Mouse (Mus musculus): ENCODE data around the gene Slc35f3. TPM values are rescaled to one million over a fixed set of nuclear protein-coding genes. Genes with fewer than 3 reads are reported as not detected.
A peak's percentile ranks its signal among the peaks of the same experiment; 100 is the strongest.

Gene Slc35f3
- polyA plus RNA-seq, 1 experiment from 2014 or later, result 0.83 TPM

DNA sequence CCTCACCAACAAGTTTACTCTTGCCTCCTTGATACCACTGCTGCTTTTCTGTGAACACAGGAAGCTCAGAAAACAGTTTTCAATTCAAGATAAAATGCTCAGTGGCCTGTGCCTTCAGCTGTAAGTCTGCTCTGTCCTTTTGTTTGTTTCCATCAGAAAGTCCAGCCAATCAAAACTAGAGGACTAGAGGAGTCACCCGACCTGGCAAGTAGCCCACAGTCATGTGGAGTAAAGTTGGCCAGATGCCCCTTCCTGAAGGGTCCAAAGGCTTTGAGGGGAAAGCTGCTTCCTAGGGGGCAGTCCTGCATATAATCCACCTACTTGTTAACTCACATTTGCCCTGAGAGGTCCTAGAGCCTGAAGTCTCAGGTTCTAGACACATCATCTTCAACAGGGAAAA is 10.7 kb downstream of the Slc35f3 start:
- Histone ChIP-seq H3K4me2 (replicated peaks; ENCODE audit: low read depth, low read length) (no peak overlapping the region), H3K27ac (ENCODE audit: low read depth, low read length) (no peak overlapping the region), H3K9ac (ENCODE audit: low read depth, low read length) (no peak overlapping the region), H3K4me3 (ENCODE audit: low read length) (no peak overlapping the region), H3K4me1 (ENCODE audit: control insufficient read depth, insufficient read depth, low read length) (no peaks in the 10 kb centered on the region), H3K9me3 (ENCODE audit: control insufficient read depth, low read length) (no peaks in the 10 kb centered on the region), H3K36me3 (ENCODE audit: control insufficient read depth, insufficient read depth, low read length) (no peaks in the 10 kb centered on the region), H3K27me3 (ENCODE audit: control insufficient read depth, insufficient read depth, low read length) (no peaks in the 10 kb centered on the region)
- ATAC-seq (ENCODE audit: low FRiP score, low TSS enrichment), result no peak
- WGBS, result 25% methylated on average over 1 of the region's 1 CpGs

DNA sequence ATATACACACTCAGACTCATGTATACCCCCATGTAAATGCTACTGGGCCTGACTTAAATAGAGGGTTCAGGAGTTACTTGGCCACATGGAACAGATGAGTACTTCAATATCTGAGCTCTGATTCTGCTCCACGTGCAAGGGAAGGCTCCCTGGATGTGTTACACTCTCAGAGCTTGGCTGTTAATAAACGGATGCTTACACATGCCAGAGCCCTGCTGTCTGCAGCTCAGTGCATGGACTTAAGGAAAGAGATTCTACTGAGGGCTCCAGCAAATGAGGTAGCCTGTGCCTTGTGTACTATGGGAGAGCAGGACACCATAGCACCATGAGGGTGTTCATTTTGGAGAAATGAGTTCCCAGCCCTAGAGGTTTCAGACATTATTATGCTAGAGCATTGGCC is 26.6 kb downstream of the Slc35f3 start:
- WGBS, result 71% methylated on average over 2 of the region's 2 CpGs
- ATAC-seq (ENCODE audit: low FRiP score, low TSS enrichment), result no peak
- Histone ChIP-seq H3K9me3 (ENCODE audit: control insufficient read depth, low read length) (peaks cover 8% of the 10 kb centered on the region; the same call in 1 of the 2 replicates), H3K4me3 (ENCODE audit: low read length) (no peak overlapping the region), H3K4me1 (ENCODE audit: control insufficient read depth, insufficient read depth, low read length) (no peaks in the 10 kb centered on the region), H3K9ac (ENCODE audit: low read depth, low read length) (no peak overlapping the region), H3K36me3 (ENCODE audit: control insufficient read depth, insufficient read depth, low read length) (no peaks in the 10 kb centered on the region), H3K27me3 (ENCODE audit: control insufficient read depth, insufficient read depth, low read length) (no peaks in the 10 kb centered on the region), H3K27ac (ENCODE audit: low read depth, low read length) (no peak overlapping the region), H3K4me2 (replicated peaks; ENCODE audit: low read depth, low read length) (no peak overlapping the region)

DNA sequence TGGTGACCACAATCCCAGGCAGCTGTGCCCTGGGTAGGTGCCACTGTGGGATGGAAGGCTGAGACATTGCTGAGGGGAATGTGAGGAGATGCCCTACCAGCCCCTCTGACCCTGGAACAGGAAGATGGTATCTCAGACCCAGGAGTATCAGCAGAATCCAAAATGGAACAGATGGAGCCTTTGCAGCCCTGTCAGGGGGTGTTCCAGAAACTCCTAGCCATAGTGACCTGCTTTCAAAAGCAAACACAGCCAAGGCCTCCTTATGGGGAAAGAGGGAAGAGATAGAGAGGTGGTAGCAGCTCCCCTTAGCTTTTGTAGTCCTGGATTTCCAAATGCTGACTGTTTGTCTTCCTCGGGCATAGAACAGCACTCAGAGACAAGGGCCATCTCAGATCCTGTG is 27.8 kb downstream of the Slc35f3 start:
- ATAC-seq (ENCODE audit: low FRiP score, low TSS enrichment), result no peak
- H3K4me3 ChIP-seq (ENCODE audit: low read length), result no peak overlapping the region
- H3K27ac ChIP-seq (ENCODE audit: low read depth, low read length), result no peak overlapping the region
- H3K9ac ChIP-seq (ENCODE audit: low read depth, low read length), result no peak overlapping the region
- no peaks in the 10 kb centered on the region for H3K36me3 ChIP-seq (ENCODE audit: control insufficient read depth, insufficient read depth, low read length)
- H3K9me3 ChIP-seq (ENCODE audit: control insufficient read depth, low read length), result peaks cover 8% of the 10 kb centered on the region; the same call in 1 of the 2 replicates
- H3K4me2 ChIP-seq (replicated peaks; ENCODE audit: low read depth, low read length), result no peak overlapping the region
- 74% methylated on average over 1 of the region's 1 CpGs for WGBS
- H3K4me1 ChIP-seq (ENCODE audit: control insufficient read depth, insufficient read depth, low read length), result no peaks in the 10 kb centered on the region
- H3K27me3 ChIP-seq (ENCODE audit: control insufficient read depth, insufficient read depth, low read length), result no peaks in the 10 kb centered on the region

DNA sequence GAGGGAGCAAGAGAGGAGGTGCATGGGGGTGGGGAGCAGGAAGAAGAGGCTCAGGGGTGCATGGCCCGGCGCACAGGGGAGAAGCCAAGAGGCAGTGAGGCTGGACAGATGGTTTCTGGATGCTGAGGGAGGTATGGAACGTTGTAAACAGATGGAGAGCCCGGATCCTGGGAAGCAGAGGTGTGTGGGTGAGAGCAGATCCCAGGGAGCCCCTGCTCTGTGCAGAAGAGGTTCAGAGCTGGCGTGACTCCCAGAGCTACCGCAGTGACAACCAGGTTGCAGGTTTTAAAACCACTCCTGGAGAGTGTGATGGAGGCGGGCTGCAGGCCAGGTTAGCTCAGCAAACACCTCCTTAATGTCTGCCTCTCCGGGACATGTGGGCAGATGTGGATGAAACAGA is 28.4 kb downstream of the Slc35f3 start:
- H3K36me3 ChIP-seq (ENCODE audit: control insufficient read depth, insufficient read depth, low read length), result no peaks in the 10 kb centered on the region
- no peak overlapping the region for H3K4me2 ChIP-seq (replicated peaks; ENCODE audit: low read depth, low read length)
- no peak for ATAC-seq (ENCODE audit: low FRiP score, low TSS enrichment)
- H3K4me3 ChIP-seq (ENCODE audit: low read length), result no peak overlapping the region
- no peaks in the 10 kb centered on the region for H3K27me3 ChIP-seq (ENCODE audit: control insufficient read depth, insufficient read depth, low read length)
- H3K27ac ChIP-seq (ENCODE audit: low read depth, low read length), result no peak overlapping the region
- H3K4me1 ChIP-seq (ENCODE audit: control insufficient read depth, insufficient read depth, low read length), result no peaks in the 10 kb centered on the region
- H3K9ac ChIP-seq (ENCODE audit: low read depth, low read length), result no peak overlapping the region
- H3K9me3 ChIP-seq (ENCODE audit: control insufficient read depth, low read length), result peaks cover 8% of the 10 kb centered on the region; the same call in 1 of the 2 replicates
- 64% methylated on average over 8 of the region's 8 CpGs for WGBS

DNA sequence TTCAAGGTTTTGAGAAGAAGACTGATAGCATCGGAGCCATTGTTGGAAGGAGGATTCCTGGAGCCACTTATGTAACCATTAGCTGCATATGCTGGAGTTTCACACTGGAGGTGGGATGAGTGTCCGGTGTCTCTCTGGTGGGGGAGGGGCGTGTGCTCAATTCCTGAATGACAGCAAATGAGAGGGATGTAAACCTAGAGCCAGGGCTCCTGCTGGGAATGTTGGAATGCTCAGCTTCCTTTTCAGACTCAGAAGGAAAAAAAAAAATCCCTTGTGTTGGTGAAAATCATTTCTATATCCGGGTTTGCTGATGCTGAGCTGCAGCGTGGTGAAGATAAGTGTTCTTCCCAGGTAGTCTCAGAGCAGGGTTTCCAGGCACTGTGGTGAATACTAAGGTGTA is 29.4 kb downstream of the Slc35f3 start:
- Histone ChIP-seq H3K27me3 (ENCODE audit: control insufficient read depth, insufficient read depth, low read length) (no peaks in the 10 kb centered on the region), H3K9me3 (ENCODE audit: control insufficient read depth, low read length) (peaks cover 8% of the 10 kb centered on the region; the same call in 1 of the 2 replicates), H3K4me3 (ENCODE audit: low read length) (no peak overlapping the region), H3K4me2 (replicated peaks; ENCODE audit: low read depth, low read length) (no peak overlapping the region), H3K36me3 (ENCODE audit: control insufficient read depth, insufficient read depth, low read length) (no peaks in the 10 kb centered on the region), H3K4me1 (ENCODE audit: control insufficient read depth, insufficient read depth, low read length) (no peaks in the 10 kb centered on the region), H3K9ac (ENCODE audit: low read depth, low read length) (no peak overlapping the region), H3K27ac (ENCODE audit: low read depth, low read length) (no peak overlapping the region)
- ATAC-seq (ENCODE audit: low FRiP score, low TSS enrichment), result no peak
- WGBS, result 50% methylated on average over 5 of the region's 5 CpGs

DNA sequence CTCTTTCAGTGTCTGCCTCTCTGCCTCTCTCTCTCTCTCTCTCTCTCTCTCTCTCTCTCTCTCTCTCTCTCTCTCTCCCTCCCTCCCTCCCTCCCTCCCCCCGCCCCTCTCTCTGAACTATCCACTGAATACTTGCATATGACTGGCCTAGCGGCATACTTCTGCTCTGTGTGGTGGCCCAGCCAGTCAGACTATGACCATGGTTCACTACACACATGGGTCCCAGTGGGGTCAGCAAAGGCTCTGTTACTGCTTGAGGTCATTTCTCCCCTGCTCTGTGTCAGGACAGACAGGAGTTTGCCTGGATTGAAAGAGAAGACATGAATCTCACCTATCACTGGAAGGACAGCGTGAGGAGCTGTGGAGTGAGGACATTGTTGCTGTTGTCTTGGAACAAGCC is 40.5 kb downstream of the Slc35f3 start:
- ATAC-seq (ENCODE audit: low FRiP score, low TSS enrichment), result peak; percentile 57; the same call in 1 of the 2 replicates
- Histone ChIP-seq H3K36me3 (ENCODE audit: control insufficient read depth, insufficient read depth, low read length) (no peaks in the 10 kb centered on the region), H3K4me2 (replicated peaks; ENCODE audit: low read depth, low read length) (no peak overlapping the region), H3K9me3 (ENCODE audit: control insufficient read depth, low read length) (no peaks in the 10 kb centered on the region), H3K4me1 (ENCODE audit: control insufficient read depth, insufficient read depth, low read length) (peaks cover 9% of the 10 kb centered on the region), H3K9ac (ENCODE audit: low read depth, low read length) (no peak overlapping the region), H3K4me3 (ENCODE audit: low read length) (no peak overlapping the region), H3K27me3 (ENCODE audit: control insufficient read depth, insufficient read depth, low read length) (no peaks in the 10 kb centered on the region), H3K27ac (ENCODE audit: low read depth, low read length) (peak overlapping the region; percentile 39; the same call in 1 of the 2 replicates)
- WGBS, result 65% methylated on average over 3 of the region's 3 CpGs

DNA sequence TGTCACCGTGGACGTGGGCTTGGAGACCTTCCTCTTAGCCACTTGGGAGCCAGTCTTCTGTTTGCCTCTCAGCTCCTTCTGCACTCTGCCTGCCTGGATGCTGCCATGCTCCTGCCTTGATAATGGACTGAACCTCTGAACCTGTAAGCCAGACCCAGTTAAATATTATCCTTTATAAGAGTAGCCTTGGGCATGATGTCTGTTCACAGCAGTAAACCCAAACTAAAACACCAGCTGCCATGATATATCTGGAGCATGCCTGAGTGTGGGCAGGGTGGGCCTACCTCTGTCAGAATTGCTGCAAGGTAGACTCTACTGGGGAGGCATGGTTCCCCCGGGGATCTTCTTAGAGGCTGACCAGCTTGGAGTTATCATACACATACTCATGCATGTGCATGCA is 41.0 kb downstream of the Slc35f3 start:
- no peaks in the 10 kb centered on the region for H3K9me3 ChIP-seq (ENCODE audit: control insufficient read depth, low read length)
- peak overlapping the region; percentile 39; the same call in 1 of the 2 replicates for H3K27ac ChIP-seq (ENCODE audit: low read depth, low read length)
- no peaks in the 10 kb centered on the region for H3K36me3 ChIP-seq (ENCODE audit: control insufficient read depth, insufficient read depth, low read length)
- H3K4me1 ChIP-seq (ENCODE audit: control insufficient read depth, insufficient read depth, low read length), result peaks cover 9% of the 10 kb centered on the region
- ATAC-seq (ENCODE audit: low FRiP score, low TSS enrichment), result peak; percentile 49; the same call in 1 of the 2 replicates
- no peaks in the 10 kb centered on the region for H3K27me3 ChIP-seq (ENCODE audit: control insufficient read depth, insufficient read depth, low read length)
- H3K9ac ChIP-seq (ENCODE audit: low read depth, low read length), result no peak overlapping the region
- H3K4me3 ChIP-seq (ENCODE audit: low read length), result no peak overlapping the region
- no peak overlapping the region for H3K4me2 ChIP-seq (replicated peaks; ENCODE audit: low read depth, low read length)
- 63% methylated on average over 3 of the region's 3 CpGs for WGBS

DNA sequence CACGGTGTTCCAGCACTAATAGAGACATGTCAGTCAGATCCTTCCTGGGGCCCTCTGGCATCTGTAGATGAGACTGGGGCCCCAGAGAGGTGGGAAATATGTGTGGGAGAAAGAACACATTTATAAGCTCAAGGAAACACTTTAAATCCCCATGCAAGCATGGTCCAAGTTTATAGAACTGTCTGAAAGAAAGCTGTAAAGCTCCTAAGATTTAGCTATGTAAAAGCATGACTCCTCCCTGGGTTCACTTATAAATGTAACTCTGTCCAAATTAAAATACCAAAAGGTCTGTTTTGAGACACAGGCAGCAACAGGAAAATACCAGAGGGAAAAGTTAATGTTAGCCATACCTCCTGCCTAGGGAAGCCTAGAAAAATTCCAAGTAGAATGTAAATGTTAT is 42.8 kb downstream of the Slc35f3 start:
- H3K9ac ChIP-seq (ENCODE audit: low read depth, low read length), result no peak overlapping the region
- no peaks in the 10 kb centered on the region for H3K36me3 ChIP-seq (ENCODE audit: control insufficient read depth, insufficient read depth, low read length)
- no peaks in the 10 kb centered on the region for H3K9me3 ChIP-seq (ENCODE audit: control insufficient read depth, low read length)
- no peak overlapping the region for H3K4me3 ChIP-seq (ENCODE audit: low read length)
- WGBS, result 22% methylated on average over 1 of the region's 1 CpGs
- H3K4me1 ChIP-seq (ENCODE audit: control insufficient read depth, insufficient read depth, low read length), result peaks cover 9% of the 10 kb centered on the region
- no peaks in the 10 kb centered on the region for H3K27me3 ChIP-seq (ENCODE audit: control insufficient read depth, insufficient read depth, low read length)
- H3K27ac ChIP-seq (ENCODE audit: low read depth, low read length), result no peak overlapping the region
- no peak overlapping the region for H3K4me2 ChIP-seq (replicated peaks; ENCODE audit: low read depth, low read length)
- ATAC-seq (ENCODE audit: low FRiP score, low TSS enrichment), result no peak

DNA sequence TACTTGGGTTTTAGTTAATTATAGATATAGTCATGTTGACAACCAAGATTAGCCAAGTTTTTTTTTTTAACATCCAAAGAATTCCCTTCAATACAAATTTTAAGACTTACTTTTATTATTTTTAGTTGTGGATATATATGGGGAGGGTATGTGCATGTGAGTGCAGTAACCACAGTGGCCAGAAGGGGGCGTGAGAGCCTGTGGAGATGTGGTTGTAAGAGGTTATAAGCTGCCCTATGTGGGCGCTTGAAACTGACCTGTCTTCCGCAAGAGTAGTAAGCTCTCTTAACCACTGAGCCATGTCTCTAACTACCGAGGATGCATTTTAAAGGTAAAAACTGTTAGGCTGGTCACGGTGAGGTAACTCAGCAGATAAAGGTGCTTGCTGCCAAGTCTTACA is 45.1 kb downstream of the Slc35f3 start:
- Histone ChIP-seq H3K36me3 (ENCODE audit: control insufficient read depth, insufficient read depth, low read length) (no peaks in the 10 kb centered on the region), H3K27ac (ENCODE audit: low read depth, low read length) (no peak overlapping the region), H3K4me2 (replicated peaks; ENCODE audit: low read depth, low read length) (no peak overlapping the region), H3K9me3 (ENCODE audit: control insufficient read depth, low read length) (0 out of 2 replicates have a peak, but pooled peaks cover 4% of the 10 kb centered on the region), H3K9ac (ENCODE audit: low read depth, low read length) (no peak overlapping the region), H3K4me3 (ENCODE audit: low read length) (no peak overlapping the region), H3K27me3 (ENCODE audit: control insufficient read depth, insufficient read depth, low read length) (no peaks in the 10 kb centered on the region), H3K4me1 (ENCODE audit: control insufficient read depth, insufficient read depth, low read length) (peaks cover 9% of the 10 kb centered on the region)
- ATAC-seq (ENCODE audit: low FRiP score, low TSS enrichment), result no peak
- 83% methylated on average over 5 of the region's 5 CpGs for WGBS
